ENCODE assay signal across 9 mouse cellular contexts in genomic region chr13:55445361-55446091, GRCm38 (mm10). TPM values are rescaled to one million over a fixed set of nuclear protein-coding genes. Genes with fewer than 3 reads are reported as not detected.
DNase-seq lines count a peak whose midpoint lies in the region; ATAC-seq and TF ChIP-seq lines count a peak whose summit lies in the region.
"Had no signal": no experiment of that assay in that cellular context is flagged by ENCODE, and none has a peak within 500 bp of the region (broad histone marks: within the 10 kb centered on the region; RNA-seq: fewer than 3 reads in every experiment).

No protein-coding gene starts in this region.

- H3K4me2 ChIP-seq in CH12.LX (ENCODE audit: insufficient read depth, low read depth, poor library complexity, severe bottlenecking): peak overlapping the region; percentile 83
- H3K4me2 ChIP-seq in limb, embryonic 14.5 days (replicated peaks; ENCODE audit: low read depth, low read length, severe bottlenecking): peak overlapping the region; percentile 57

- peak; percentile 6 for ATAC-seq in limb, embryonic 14.5 days (ENCODE audit: low FRiP score, low read depth)

- peak overlapping the region; percentile 93 for H3K4me3 ChIP-seq in heart, adult 2 months
- H3K4me3 ChIP-seq in CH12.LX (replicated peaks in 1 of 3; ENCODE audit: low read depth in 2 of 3, low read length in 2 of 3, poor library complexity in 1 of 3): peak overlapping the region; percentile 61 to 99 (median 80)
- H3K4me3 ChIP-seq in embryonic fibroblast, embryonic 13.5 days (ENCODE audit: insufficient read depth, low read length): peak overlapping the region; percentile 64
- peak overlapping the region; percentile 70 for H3K4me3 ChIP-seq in limb, embryonic 14.5 days (replicated peaks; ENCODE audit: low read length)
- peak overlapping the region; percentile 81 for H3K4me3 ChIP-seq in spleen, adult 2 months (ENCODE audit: extremely low read depth, insufficient read depth, insufficient read length)

- 3% methylated on average over 62 of the region's 66 CpGs for WGBS in heart, adult 2 months
- under 1% methylated on average over 44 of the region's 66 CpGs for WGBS in limb, embryonic 14.5 days
- WGBS in spleen, adult 2 months: under 1% methylated on average over 61 of the region's 66 CpGs

- TF ChIP-seq CTCF in heart, adult 2 months (IDR thresholded peaks at IDR 0.05): no peak
- TF ChIP-seq CTCF in CH12.LX (conservative IDR thresholded peaks at IDR 0.05 in 1 of 2, IDR thresholded peaks at IDR 0.05 in 1 of 2; ENCODE audit: low read depth in 2 of 2, low read length in 2 of 2): no peak
- no peak for TF ChIP-seq CTCF in embryonic fibroblast, embryonic 13.5 days (IDR thresholded peaks at IDR 0.05; ENCODE audit: borderline replicate concordance, insufficient read depth, low read length)
- no peak for TF ChIP-seq CTCF in spleen, adult 2 months (IDR thresholded peaks at IDR 0.05; ENCODE audit: extremely low read depth, insufficient read depth, insufficient read length, insufficient replicate concordance)

- no peaks in the 10 kb centered on the region; the same call in 1 of the 2 replicates for H3K36me3 ChIP-seq in heart, adult 2 months (ENCODE audit: control insufficient read depth, insufficient read depth, low read length)
- H3K36me3 ChIP-seq in CH12.LX (replicated peaks in 1 of 2; ENCODE audit: control insufficient read depth in 1 of 2, insufficient read depth in 1 of 2, low read length in 1 of 2): peaks cover 2 to 12% of the 10 kb centered on the region in 2 experiments
- H3K36me3 ChIP-seq in limb, embryonic 14.5 days (ENCODE audit: control insufficient read depth, insufficient read depth, low read length): peaks cover 13% of the 10 kb centered on the region
- peaks cover 5% of the 10 kb centered on the region for H3K36me3 ChIP-seq in spleen, adult 2 months (ENCODE audit: control insufficient read depth, insufficient read depth, low read length)

- dilution Hi-C loops in CH12.LX (cut with MboI; ENCODE audit: extremely low pct_ligation_motif_present, extremely low pct_unique_long_range_greater_than_20kb, low sequenced_read_pairs): no loop called here

- no peak for TF ChIP-seq RAD21 in CH12.LX (IDR thresholded peaks at IDR 0.05; ENCODE audit: low read depth, low read length)

- peak overlapping the region; percentile 98 for H3K9ac ChIP-seq in heart, adult 2 months (ENCODE audit: low read depth, low read length)
- H3K9ac ChIP-seq in CH12.LX (ENCODE audit: insufficient read depth, low read depth): peak overlapping the region; percentile 98
- H3K9ac ChIP-seq in limb, embryonic 14.5 days (ENCODE audit: low read depth, low read length, severe bottlenecking): peak overlapping the region; percentile 86

- DNase-seq in heart, adult 2 months: no peak
- DNase-seq in heart, postnatal 36 days: no peak
- DNase-seq in CH12.LX (ENCODE audit: extremely low read depth): peak; percentile 37
- DNase-seq in limb, embryonic 14.5 days (ENCODE audit: low spot score): no peak
- no peak for DNase-seq in spleen, adult 2 months (ENCODE audit: low read depth in 1 of 2, low spot score in 2 of 2)
- DNase-seq in urinary bladder, postnatal 10 days (ENCODE audit: low spot score): no peak
- no peak for DNase-seq in left cerebral cortex, adult 8-10 months (ENCODE audit: low spot score in 2 of 2)

- peaks cover 3% of the 10 kb centered on the region for H3K79me2 ChIP-seq in heart, adult 2 months (replicated peaks; ENCODE audit: control insufficient read depth, insufficient read depth, low read length)
- peaks cover 34% of the 10 kb centered on the region for H3K79me2 ChIP-seq in CH12.LX (replicated peaks; ENCODE audit: control insufficient read depth, extremely low read depth, insufficient read depth, poor library complexity, severe bottlenecking)

- TF ChIP-seq POLR2A in heart, adult 2 months (IDR thresholded peaks at IDR 0.05; ENCODE audit: insufficient read depth, low read depth, low read length): no peak
- TF ChIP-seq POLR2A in CH12.LX (IDR thresholded peaks at IDR 0.05; ENCODE audit: low read depth, low read length): no peak
- TF ChIP-seq POLR2A in embryonic fibroblast, embryonic 13.5 days (IDR thresholded peaks at IDR 0.05; ENCODE audit: low read depth, low read length): no peak; the same call in 1 of the 2 replicates
- no peak for TF ChIP-seq POLR2A in limb, embryonic 14.5 days (IDR thresholded peaks at IDR 0.05; ENCODE audit: borderline replicate concordance, extremely low read depth, insufficient read depth, insufficient read length)
- no peak for TF ChIP-seq POLR2A in spleen, adult 2 months (IDR thresholded peaks at IDR 0.05; ENCODE audit: low read depth, low read length)

- H3K4me1 ChIP-seq in heart, adult 2 months (ENCODE audit: control insufficient read depth, insufficient read depth, low read length): peaks cover 10% of the 10 kb centered on the region
- peaks cover 29 to 49% of the 10 kb centered on the region in 2 experiments for H3K4me1 ChIP-seq in CH12.LX (ENCODE audit: control insufficient read depth in 1 of 2, insufficient read depth in 2 of 2)
- peaks cover 8% of the 10 kb centered on the region; the same call in 1 of the 2 replicates for H3K4me1 ChIP-seq in embryonic fibroblast, embryonic 13.5 days (ENCODE audit: control insufficient read depth, insufficient read depth, low read length)
- peaks cover 16% of the 10 kb centered on the region for H3K4me1 ChIP-seq in limb, embryonic 14.5 days (ENCODE audit: control insufficient read depth, insufficient read depth, low read length)
- H3K4me1 ChIP-seq in spleen, adult 2 months (ENCODE audit: control insufficient read depth, insufficient read depth, insufficient read length): peaks cover 48% of the 10 kb centered on the region; the same call in 1 of the 2 replicates

- in situ Hi-C loops in CH12.LX (cut with MboI; ENCODE audit: low pct_ligation_motif_present, low pct_unique_long_range_greater_than_20kb, low sequenced_read_pairs): no loop called here

- no peak for TF ChIP-seq EP300 in heart, adult 2 months (IDR thresholded peaks at IDR 0.05; ENCODE audit: insufficient read depth, low read depth, low read length)
- TF ChIP-seq EP300 in CH12.LX (IDR thresholded peaks at IDR 0.05; ENCODE audit: low read length): no peak

- H3K27me3 ChIP-seq in heart, adult 2 months (ENCODE audit: control insufficient read depth, insufficient read depth, low read length): no peaks in the 10 kb centered on the region
- H3K27me3 ChIP-seq in CH12.LX (replicated peaks): no peaks in the 10 kb centered on the region
- no peaks in the 10 kb centered on the region for H3K27me3 ChIP-seq in limb, embryonic 14.5 days (ENCODE audit: control insufficient read depth, insufficient read depth, low read length)
- H3K27me3 ChIP-seq in spleen, adult 2 months (ENCODE audit: control insufficient read depth, insufficient read depth, low read length): no peaks in the 10 kb centered on the region
- H3K27me3 ChIP-seq: Patski had no signal

- H3K27ac ChIP-seq in heart, adult 2 months: peak overlapping the region; percentile 95
- H3K27ac ChIP-seq in CH12.LX (ENCODE audit: insufficient read depth, low read depth): peak overlapping the region; percentile 94
- peak overlapping the region; percentile 88 for H3K27ac ChIP-seq in embryonic fibroblast, embryonic 13.5 days (ENCODE audit: insufficient read depth, low read length)
- H3K27ac ChIP-seq in limb, embryonic 14.5 days (replicated peaks; ENCODE audit: low read depth, low read length): peak overlapping the region; percentile 83
- peak overlapping the region; percentile 98 for H3K27ac ChIP-seq in spleen, adult 2 months (ENCODE audit: insufficient read depth, low read length)

- intact Hi-C loops in heart, adult 2 months (cut with DNase I): loop anchor here (2.0 kb wide), 1 partner anchor 27 kb away; no protein-coding TSS in a partner anchor
- intact Hi-C loops in heart, postnatal 36 days (cut with DNase I): no loop called here

- no peaks in the 10 kb centered on the region for H3K9me3 ChIP-seq in CH12.LX (replicated peaks; ENCODE audit: low read length)
- no peaks in the 10 kb centered on the region for H3K9me3 ChIP-seq in limb, embryonic 14.5 days (ENCODE audit: control insufficient read depth, low read length)

RNA-seq across cellular contexts. Expression of gene Grk6, which starts 0.7 kb away (rescaled TPM):
- 10 to 100 TPM; 17.1 to 19.5 TPM for total RNA-seq in heart, adult 2 months (2021)
- polyA plus RNA-seq in heart, adult 2 months (2012; rRNA removed): 22.5 and 29.0 TPM in 2 replicates
- 10 to 100 TPM; 17.6 to 18.1 TPM for total RNA-seq in heart, postnatal 36 days (2021)
- total RNA-seq in CH12.LX (2012; rRNA removed): 60.1 and 69.9 TPM in 2 replicates
- 59.0 and 65.0 TPM in 2 replicates for total RNA-seq in CH12.LX (2014; rRNA removed)
- polyA plus RNA-seq in CH12.LX (2012; ENCODE audit: insufficient read length, low read depth): 71.0 and 72.8 TPM in 2 replicates
- polyA plus RNA-seq in embryonic fibroblast, embryonic 13.5 days (2011; ENCODE audit: insufficient read length, low read depth, missing spikeins): 37.7 and 42.9 TPM in 2 replicates
- polyA plus RNA-seq in limb, embryonic 14.5 days (2012; rRNA removed): 81.4 and 92.8 TPM in 2 replicates
- 51.7 and 57.5 TPM in 2 replicates for polyA plus RNA-seq in limb, embryonic 14.5 days (2014; fragmentation: Nextera tagmentation; extraction: Ambion mirVana)
- polyA plus RNA-seq in spleen, adult 2 months (2012; rRNA removed): 189 and 229 TPM in 2 replicates
- 10 to 100 TPM; 60.0 to 65.3 (median 61.9) TPM for total RNA-seq in left cerebral cortex, adult 8-10 months (2022)

RNA-seq across cellular contexts. Expression of gene Prr7, which starts 18.5 kb away (rescaled TPM):
- total RNA-seq in heart, adult 2 months (2021): under 1 TPM; 0.86 to 0.94 TPM
- 0.53 and 1.1 TPM in 2 replicates for polyA plus RNA-seq in heart, adult 2 months (2012; rRNA removed)
- under 1 TPM; 0.58 to 0.70 TPM for total RNA-seq in heart, postnatal 36 days (2021)
- total RNA-seq in CH12.LX (2012; rRNA removed) (0.89 and 1.1 TPM in 2 replicates), CH12.LX (2014; rRNA removed) (0.60 and 0.69 TPM in 2 replicates)
- polyA plus RNA-seq in CH12.LX (2012; ENCODE audit: insufficient read length, low read depth): 0.83 and 1.2 TPM in 2 replicates
- 2.5 and 4.6 TPM in 2 replicates for polyA plus RNA-seq in embryonic fibroblast, embryonic 13.5 days (2011; ENCODE audit: insufficient read length, low read depth, missing spikeins)
- 18.6 and 28.4 TPM in 2 replicates for polyA plus RNA-seq in limb, embryonic 14.5 days (2012; rRNA removed)
- polyA plus RNA-seq in limb, embryonic 14.5 days (2014; fragmentation: Nextera tagmentation; extraction: Ambion mirVana): 1.4 and 2.3 TPM in 2 replicates
- polyA plus RNA-seq in spleen, adult 2 months (2012; rRNA removed): 16.2 and 33.9 TPM in 2 replicates
- total RNA-seq in left cerebral cortex, adult 8-10 months (2022): 10 to 100 TPM; 50.8 to 62.7 (median 59.7) TPM

RNA-seq across cellular contexts. Expression of gene F12, which starts 18.9 kb away (rescaled TPM):
- not detected for total RNA-seq in heart, adult 2 months (2021)
- polyA plus RNA-seq in heart, adult 2 months (2012; rRNA removed): 0.23 TPM in 1 of 2 replicates, not detected in the other
- total RNA-seq in heart, postnatal 36 days (2021): not detected
- total RNA-seq in CH12.LX (2012; rRNA removed) (not detected in 2 replicates), CH12.LX (2014; rRNA removed) (not detected in 2 replicates)
- not detected in 2 replicates for polyA plus RNA-seq in CH12.LX (2012; ENCODE audit: insufficient read length, low read depth)
- polyA plus RNA-seq in embryonic fibroblast, embryonic 13.5 days (2011; ENCODE audit: insufficient read length, low read depth, missing spikeins): not detected in 2 replicates
- 0.09 and 0.11 TPM in 2 replicates for polyA plus RNA-seq in limb, embryonic 14.5 days (2012; rRNA removed)
- polyA plus RNA-seq in limb, embryonic 14.5 days (2014; fragmentation: Nextera tagmentation; extraction: Ambion mirVana): not detected in 2 replicates
- 0.64 and 1.6 TPM in 2 replicates for polyA plus RNA-seq in spleen, adult 2 months (2012; rRNA removed)
- under 1 TPM; 0.39 to 0.98 (median 0.75) TPM for total RNA-seq in left cerebral cortex, adult 8-10 months (2022)
- polyA plus RNA-seq: Patski had no signal

RNA-seq across cellular contexts. Expression of gene Pfn3, which starts 30.5 kb away (rescaled TPM):
- not detected for total RNA-seq in heart, adult 2 months (2021)
- polyA plus RNA-seq in heart, adult 2 months (2012; rRNA removed): not detected in 2 replicates
- total RNA-seq in heart, postnatal 36 days (2021): not detected
- total RNA-seq in CH12.LX (2012; rRNA removed) (not detected in 2 replicates), CH12.LX (2014; rRNA removed) (not detected in 2 replicates)
- polyA plus RNA-seq in CH12.LX (2012; ENCODE audit: insufficient read length, low read depth): not detected in 2 replicates
- polyA plus RNA-seq in embryonic fibroblast, embryonic 13.5 days (2011; ENCODE audit: insufficient read length, low read depth, missing spikeins): not detected in 2 replicates
- 0.52 TPM in 1 of 2 replicates, not detected in the other for polyA plus RNA-seq in limb, embryonic 14.5 days (2012; rRNA removed)
- not detected in 2 replicates for polyA plus RNA-seq in limb, embryonic 14.5 days (2014; fragmentation: Nextera tagmentation; extraction: Ambion mirVana)
- polyA plus RNA-seq in spleen, adult 2 months (2012; rRNA removed): not detected in 2 replicates
- not detected for total RNA-seq in left cerebral cortex, adult 8-10 months (2022)
- polyA plus RNA-seq: Patski had no signal

RNA-seq across cellular contexts. Expression of gene Dbn1, which starts 42.4 kb away (rescaled TPM):
- 1 to 10 TPM; 4.8 to 9.3 TPM for total RNA-seq in heart, adult 2 months (2021)
- 10.4 and 11.5 TPM in 2 replicates for polyA plus RNA-seq in heart, adult 2 months (2012; rRNA removed)
- 1 to 10 TPM; 9.4 to 9.6 TPM for total RNA-seq in heart, postnatal 36 days (2021)
- total RNA-seq in CH12.LX (2012; rRNA removed): 1.9 and 3.1 TPM in 2 replicates
- total RNA-seq in CH12.LX (2014; rRNA removed): 0.09 and 0.12 TPM in 2 replicates
- polyA plus RNA-seq in CH12.LX (2012; ENCODE audit: insufficient read length, low read depth): 0.59 and 0.72 TPM in 2 replicates
- 105 and 139 TPM in 2 replicates for polyA plus RNA-seq in embryonic fibroblast, embryonic 13.5 days (2011; ENCODE audit: insufficient read length, low read depth, missing spikeins)
- polyA plus RNA-seq in limb, embryonic 14.5 days (2012; rRNA removed): 266 and 303 TPM in 2 replicates
- polyA plus RNA-seq in limb, embryonic 14.5 days (2014; fragmentation: Nextera tagmentation; extraction: Ambion mirVana): 153 and 178 TPM in 2 replicates
- polyA plus RNA-seq in spleen, adult 2 months (2012; rRNA removed): 12.8 and 14.2 TPM in 2 replicates
- total RNA-seq in left cerebral cortex, adult 8-10 months (2022): 100 to 1,000 TPM; 216 to 253 (median 234) TPM
